Mouse (Mus musculus) mammary gland, adult 2 months (tissue): Measurements from ENCODE around the gene Kmt5a. TPM values are rescaled to one million over a fixed set of nuclear protein-coding genes. Genes with fewer than 3 reads are reported as not detected.

ENCODE experiments used
- polyA plus RNA-seq: library from polyadenylated mRNA; depleted of rRNA; stranded (reverse); fragments of >200 nt; gene quantifications from 2 replicates; pipeline ENCODE4 v1.2.3, GENCODE M21; 2012; ENCODE audit warnings: low replicate concordance; rRNA removed

The Kmt5a gene
- polyA plus RNA-seq, result 54.7 and 64.3 TPM in 2 replicates

GRCm38 (mm10) chr5:124439447-124440093 lies at the start of gene Kmt5a:
Gene Kmt5a (plus strand): TSS chr5:124439930.

GRCm38 (mm10) chr5:124425412-124426259 lies 14.1 kb upstream of the Kmt5a start, which contains the start of gene Sbno1:
Gene Sbno1 (minus strand): TSS chr5:124426001.

GRCm38 (mm10) chr5:124482966-124483654 lies 43.4 kb downstream of the Kmt5a start, which contains the start of gene Snrnp35:
Gene Snrnp35 (plus strand): TSS chr5:124483134.

Other genes starting within 250 kb of the Kmt5a start
- gene Pitpnm2, start 190.2 kb upstream of the Kmt5a start, polyA plus RNA-seq, result 39.4 and 128 TPM in 2 replicates
- gene Mphosph9, start 112.0 kb upstream of the Kmt5a start, polyA plus RNA-seq, result 2.8 and 3.6 TPM in 2 replicates
- gene 2810006K23Rik, start 111.8 kb upstream of the Kmt5a start, polyA plus RNA-seq, result 5.4 and 8.5 TPM in 2 replicates
- 125 and 162 TPM in 2 replicates for gene Cdk2ap1, start 76.8 kb upstream of the Kmt5a start, polyA plus RNA-seq
- 12.5 and 20.0 TPM in 2 replicates for gene Sbno1, start 13.9 kb upstream of the Kmt5a start, polyA plus RNA-seq
- gene Rilpl2, start 38.4 kb downstream of the Kmt5a start, polyA plus RNA-seq, result 21.9 and 44.9 TPM in 2 replicates
- gene Snrnp35, start 43.2 kb downstream of the Kmt5a start, polyA plus RNA-seq, result 2.0 and 2.4 TPM in 2 replicates
- 9.8 and 16.8 TPM in 2 replicates for gene Rilpl1, start 91.5 kb downstream of the Kmt5a start, polyA plus RNA-seq
- 117 and 209 TPM in 2 replicates for gene Tmed2, start 100.8 kb downstream of the Kmt5a start, polyA plus RNA-seq
- 13.5 and 15.8 TPM in 2 replicates for gene Ddx55, start 112.9 kb downstream of the Kmt5a start, polyA plus RNA-seq
- 14.8 and 24.7 TPM in 2 replicates for gene Eif2b1, start 139.2 kb downstream of the Kmt5a start, polyA plus RNA-seq
- 32.1 and 61.1 TPM in 2 replicates for gene Gtf2h3, start 139.2 kb downstream of the Kmt5a start, polyA plus RNA-seq
- 56.2 and 58.1 TPM in 2 replicates for gene Atp6v0a2, start 188.6 kb downstream of the Kmt5a start, polyA plus RNA-seq